Mouse (Mus musculus) erythroblast, embryonic 14.5 days (primary cell): Measurements from ENCODE around the gene Otulin.

Experiments used
- GATA1 ChIP-seq: IDR thresholded peaks from 2 replicates; pipeline ENCODE4 v1.6.1; 2012; ENCODE audit warnings: low read length, inconsistent platforms, mixed read lengths
- TAL1 ChIP-seq: IDR thresholded peaks from 3 replicates; pipeline ENCODE4 v1.6.1; 2012; ENCODE audit warnings: low read length, inconsistent platforms, mixed read lengths

- TF ChIP-seq TAL1, result no peak
- TF ChIP-seq GATA1, result no peak
These were observed 93.7 kb downstream of the Otulin start for GRCm38 (mm10) chr15:27536771-27537170.
